Mouse (Mus musculus) heart, adult 2 months (tissue): ENCODE measurements at regions not wholly inside any gene's neighbourhood (a gene's known extent, or its start where the extent isn't known, plus 50 kb on each side); places are given as distances from the start of the nearest gene placed in this dataset.

ENCODE experiments used
- DNase-seq, 2 experiments: peaks; one replicate each; pipeline ENCODE4 v3.0.0; 2021
- H3K27ac ChIP-seq: fragments of 200-600 bp; 2 replicates; pipeline ENCODE4 v1.8.1; 2022
- H3K27me3 ChIP-seq: fragments of 200-500 bp; 2 replicates; pipeline ENCODE4 v1.6.1; 2012; ENCODE audit warnings: mild to moderate bottlenecking, low read length, inconsistent platforms, mixed read lengths; ENCODE audit not compliant: control insufficient read depth, insufficient read depth
- H3K36me3 ChIP-seq: fragments of 200-500 bp; 2 replicates; pipeline ENCODE4 v1.6.1; 2012; ENCODE audit warnings: low read length, inconsistent platforms; ENCODE audit not compliant: control insufficient read depth, insufficient read depth
- H3K4me1 ChIP-seq: fragments of 200-500 bp; 2 replicates; pipeline ENCODE4 v1.6.1; 2011; ENCODE audit warnings: low read length; ENCODE audit not compliant: control insufficient read depth, insufficient read depth
- H3K4me3 ChIP-seq: fragments of 200-600 bp; 2 replicates; pipeline ENCODE4 v1.8.1; 2022
- H3K79me2 ChIP-seq: fragments of 200-500 bp; replicated peaks from 2 replicates; pipeline ENCODE4 v1.6.1; 2012; ENCODE audit warnings: mild to moderate bottlenecking, inconsistent platforms, low read length, moderate library complexity, mixed read lengths; ENCODE audit not compliant: control insufficient read depth, insufficient read depth
- H3K9ac ChIP-seq: fragments of 200-500 bp; 2 replicates; pipeline ENCODE4 v1.6.1; 2012; ENCODE audit warnings: low read depth, mild to moderate bottlenecking, control low read depth, inconsistent platforms, low read length, mixed read lengths
- CTCF ChIP-seq: fragments of 200-600 bp; IDR thresholded peaks from 2 replicates; pipeline ENCODE4 v1.8.1; 2022; ENCODE audit warnings: antibody characterized with exemption, mild to moderate bottlenecking, moderate library complexity
- EP300 ChIP-seq: fragments of 200-500 bp; IDR thresholded peaks from 2 replicates; pipeline ENCODE4 v1.6.1; 2011; ENCODE audit warnings: low read depth, low read length, control low read depth; ENCODE audit not compliant: insufficient read depth
- POLR2A ChIP-seq: fragments of 200-500 bp; IDR thresholded peaks from 2 replicates; pipeline ENCODE4 v1.6.1; 2011; ENCODE audit warnings: mild to moderate bottlenecking, low read depth, low read length, control low read depth; ENCODE audit not compliant: insufficient read depth
- WGBS: fragments of 180-500 bp; shearing (Covaris S2); methylation state at CpG from one replicate; pipeline ENCODE4 v1.1.7; 2018; 5-methylcytosine and 5-hydroxymethylcytosine counted together
- intact Hi-C: fragments of 180-260 bp; cut with DNase I; formaldehyde crosslinking; loops from one replicate; pipeline ENCODE4 v1.15.1; 2025

DNA sequence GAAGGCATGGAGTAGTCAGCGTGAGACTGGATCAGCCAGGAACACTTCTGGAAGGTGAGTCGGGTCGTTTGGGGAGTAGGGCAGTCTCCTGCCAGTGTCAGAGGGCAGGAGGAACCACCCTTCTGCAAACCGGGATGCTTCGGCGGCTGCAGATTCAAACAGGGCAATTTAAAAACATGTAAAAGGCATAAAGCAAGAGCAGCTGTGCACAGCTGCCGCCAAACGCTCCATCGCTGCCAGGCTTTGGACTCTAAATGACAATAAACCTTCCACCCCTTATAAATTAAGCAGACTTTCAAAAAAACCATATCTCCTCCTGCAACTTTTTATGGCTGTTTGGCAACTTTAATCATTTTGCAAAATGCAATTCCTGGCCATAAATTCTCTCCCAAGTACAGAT lies 84.2 kb downstream of the 3100002H09Rik start:
- no peak overlapping the region for H3K9ac ChIP-seq
- intact Hi-C loops, result no loop called here
- TF ChIP-seq EP300 (no peak), CTCF (no peak), POLR2A (no peak)
- no peaks in the 10 kb centered on the region for H3K4me1 ChIP-seq
- no peaks in the 10 kb centered on the region for H3K79me2 ChIP-seq
- WGBS, result 75% methylated on average over 9 of the region's 9 CpGs
- no peak overlapping the region for H3K4me3 ChIP-seq
- H3K27me3 ChIP-seq, result no peaks in the 10 kb centered on the region
- peak; percentile 6 to 24 for DNase-seq
- H3K36me3 ChIP-seq, result no peaks in the 10 kb centered on the region
- no peak overlapping the region for H3K27ac ChIP-seq

DNA sequence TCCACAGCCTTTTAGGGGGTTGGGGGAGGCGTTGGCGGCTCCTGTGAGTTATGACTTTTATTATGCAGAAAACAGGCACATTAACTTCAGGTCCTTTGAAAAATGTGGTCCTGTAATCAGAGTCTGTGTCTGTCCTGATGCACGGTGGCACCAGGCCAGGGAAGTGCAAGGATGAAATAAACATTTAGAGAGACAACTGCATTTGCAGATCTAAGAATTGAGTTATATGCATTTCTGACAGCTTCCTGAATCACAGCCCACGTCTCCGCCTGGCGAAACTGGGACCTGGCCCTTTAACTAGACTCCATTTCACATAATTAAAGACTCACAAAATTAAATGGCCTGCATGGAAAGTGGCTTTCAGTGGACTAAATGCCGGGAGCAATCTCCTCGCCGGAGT lies 90.3 kb downstream of the 3100002H09Rik start:
- TF ChIP-seq EP300, result no peak
- no peak for TF ChIP-seq POLR2A
- TF ChIP-seq CTCF, result no peak
- Histone ChIP-seq H3K9ac (no peak overlapping the region), H3K4me1 (no peaks in the 10 kb centered on the region), H3K27ac (no peak overlapping the region), H3K4me3 (no peak overlapping the region), H3K27me3 (no peaks in the 10 kb centered on the region), H3K36me3 (no peaks in the 10 kb centered on the region), H3K79me2 (no peaks in the 10 kb centered on the region)
- intact Hi-C loops, result no loop called here
- 78% methylated on average over 9 of the region's 9 CpGs for WGBS
- no peak for DNase-seq

GRCm38 (mm10) chr4:124511761-124512160 lies 98.8 kb downstream of the 3100002H09Rik start:
- WGBS, result 80% methylated on average over 16 of the region's 16 CpGs

DNA sequence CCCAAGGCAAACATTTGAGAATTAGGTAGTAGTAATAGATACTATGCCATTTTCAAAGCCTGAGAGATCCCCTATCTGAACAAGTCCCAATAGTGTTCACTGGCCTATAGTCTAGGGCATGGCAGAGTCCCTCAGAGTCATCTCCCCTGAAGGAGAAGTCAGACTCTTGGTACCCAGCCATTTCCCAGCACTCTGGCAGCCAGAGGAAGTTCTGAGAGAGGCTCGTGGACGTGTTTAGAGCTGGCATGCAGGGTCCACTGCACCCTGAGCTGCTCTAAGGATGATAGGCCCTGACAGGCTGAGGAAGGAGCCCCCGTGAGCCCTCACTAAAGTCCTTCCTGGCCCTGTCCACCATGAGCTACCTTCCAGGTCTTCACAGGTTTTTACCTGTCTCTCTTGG lies 99.8 kb downstream of the 3100002H09Rik start:
- H3K36me3 ChIP-seq, result no peaks in the 10 kb centered on the region
- no peaks in the 10 kb centered on the region; the same call in 1 of the 2 replicates for H3K27me3 ChIP-seq
- intact Hi-C loops, result no loop called here
- 56% methylated on average over 3 of the region's 3 CpGs for WGBS
- H3K27ac ChIP-seq, result no peak overlapping the region
- no peak overlapping the region for H3K4me3 ChIP-seq
- TF ChIP-seq POLR2A (no peak), EP300 (no peak), CTCF (no peak)
- H3K4me1 ChIP-seq, result no peaks in the 10 kb centered on the region
- no peak for DNase-seq
- H3K9ac ChIP-seq, result no peak overlapping the region
- H3K79me2 ChIP-seq, result no peaks in the 10 kb centered on the region

More at GRCm38 (mm10) chr4:124511761-124512160, 98.8 kb downstream of the 3100002H09Rik start:
- no peaks in the 10 kb centered on the region for H3K4me1 ChIP-seq
- H3K27me3 ChIP-seq, result no peaks in the 10 kb centered on the region; the same call in 1 of the 2 replicates
- no peak for TF ChIP-seq EP300
- TF ChIP-seq CTCF, result no peak
- no peak for TF ChIP-seq POLR2A
- H3K4me3 ChIP-seq, result no peak overlapping the region
- no peak overlapping the region for H3K9ac ChIP-seq
- no peak overlapping the region for H3K27ac ChIP-seq
- no peaks in the 10 kb centered on the region for H3K79me2 ChIP-seq
- no peaks in the 10 kb centered on the region for H3K36me3 ChIP-seq
- DNase-seq, result no peak
- intact Hi-C loops, result no loop called here

GRCm38 (mm10) chr4:124509695-124510094 lies 100.9 kb downstream of the 3100002H09Rik start:
- Histone ChIP-seq H3K4me1 (no peaks in the 10 kb centered on the region), H3K79me2 (no peaks in the 10 kb centered on the region), H3K27ac (no peak overlapping the region), H3K27me3 (no peaks in the 10 kb centered on the region; the same call in 1 of the 2 replicates), H3K4me3 (no peak overlapping the region), H3K36me3 (no peaks in the 10 kb centered on the region), H3K9ac (no peak overlapping the region)
- peak; percentile 51 to 61 for DNase-seq
- no peak for TF ChIP-seq POLR2A
- TF ChIP-seq EP300, result no peak
- 55% methylated on average over 5 of the region's 5 CpGs for WGBS
- intact Hi-C loops, result no loop called here

GRCm38 (mm10) chr4:124506083-124506647 lies 104.4 kb downstream of the 3100002H09Rik start:
- DNase-seq, result no peak
- H3K9ac ChIP-seq, result no peak overlapping the region
- H3K79me2 ChIP-seq, result no peaks in the 10 kb centered on the region
- intact Hi-C loops, result no loop called here
- no peaks in the 10 kb centered on the region for H3K4me1 ChIP-seq
- no peak overlapping the region for H3K4me3 ChIP-seq
- H3K27me3 ChIP-seq, result no peaks in the 10 kb centered on the region; the same call in 1 of the 2 replicates
- no peak overlapping the region for H3K27ac ChIP-seq
- TF ChIP-seq POLR2A, result no peak
- no peak for TF ChIP-seq CTCF
- no peak for TF ChIP-seq EP300
- WGBS, result 52% methylated on average over 10 of the region's 10 CpGs
- H3K36me3 ChIP-seq, result no peaks in the 10 kb centered on the region
